In genomic region chr2:44309124-44309523, GRCm38 (mm10) we compare ENCODE assay signal across 16 mouse cellular contexts.
"Had no signal": no experiment of that assay in that cellular context is flagged by ENCODE, and none has a peak within 500 bp of the region (broad histone marks: within the 10 kb centered on the region; RNA-seq: fewer than 3 reads in every experiment).

No protein-coding gene starts in this region.

- H3K9me3 ChIP-seq: midbrain, embryonic 10.5 days; midbrain, embryonic 12.5 days; neural tube, embryonic 12.5 days; stomach, embryonic 15.5 days had no signal

- H3K4me1 ChIP-seq: stomach, embryonic 15.5 days had no signal

- H3K27ac ChIP-seq: midbrain, embryonic 10.5 days; midbrain, embryonic 12.5 days; neural tube, embryonic 12.5 days; stomach, embryonic 15.5 days; stomach, postnatal 0 days had no signal

- ATAC-seq: midbrain, embryonic 16.5 days had no signal

- H3K4me3 ChIP-seq: midbrain, embryonic 10.5 days; midbrain, embryonic 12.5 days; myocyte; neural tube, embryonic 12.5 days; stomach, embryonic 15.5 days had no signal

- H3K4me2 ChIP-seq: midbrain, embryonic 12.5 days; neural tube, embryonic 12.5 days; stomach, embryonic 15.5 days had no signal

- H3K9ac ChIP-seq: lung, embryonic 14.5 days; midbrain, embryonic 12.5 days; neural tube, embryonic 12.5 days; stomach, embryonic 15.5 days had no signal

- H3K27me3 ChIP-seq: midbrain, embryonic 12.5 days; neural tube, embryonic 12.5 days; stomach, embryonic 15.5 days had no signal

- DNase-seq: lung, adult 18-20 months; lung, postnatal 10 days; lung, postnatal 4 days; midbrain, embryonic 14.5 days; right cerebral cortex, postnatal 14 days; thymus, adult 2 months; thymus, postnatal 25 days; thymus, postnatal 4 days had no signal

- H3K36me3 ChIP-seq: midbrain, embryonic 10.5 days; midbrain, embryonic 12.5 days; neural tube, embryonic 12.5 days; stomach, embryonic 15.5 days had no signal
